8 mouse cellular contexts compared by ENCODE assay signal in genomic region chr9:118041646-118042045, GRCm38 (mm10). TPM values are rescaled to one million over a fixed set of nuclear protein-coding genes. Genes with fewer than 3 reads are reported as not detected.
DNase-seq lines count a peak whose midpoint lies in the region; ATAC-seq and TF ChIP-seq lines count a peak whose summit lies in the region.

No protein-coding gene starts in this region.

- WGBS in embryonic facial prominence, embryonic 10.5 days, result 43% methylated on average over 5 of the region's 5 CpGs
- WGBS in intestine, embryonic 14.5 days, result 18% methylated on average over 5 of the region's 5 CpGs
- WGBS in neural tube, embryonic 13.5 days, result 19% methylated on average over 5 of the region's 5 CpGs

- DNase-seq in left cerebral cortex, adult 2 months (ENCODE audit: extremely low spot score in 1 of 2, low spot score in 2 of 2), result no peak
- no peak for DNase-seq in left cerebral cortex, postnatal 25 days (ENCODE audit: low spot score in 2 of 2)
- DNase-seq in embryonic facial prominence, embryonic 10.5 days (ENCODE audit: low spot score), result no peak
- DNase-seq in intestine, embryonic 14.5 days (ENCODE audit: low spot score), result no peak
- DNase-seq in T-cell, adult 2 months (ENCODE audit: low spot score), result no peak
- no peak for DNase-seq in gastrocnemius, postnatal 25 days

- H3K36me3 ChIP-seq in embryonic facial prominence, embryonic 10.5 days (replicated peaks), result 0 out of 2 replicates have a peak, but pooled peaks cover 4% of the 10 kb centered on the region
- no peaks in the 10 kb centered on the region for H3K36me3 ChIP-seq in intestine, embryonic 14.5 days (ENCODE audit: control insufficient read depth, insufficient read depth, low read length)
- H3K36me3 ChIP-seq in neural tube, embryonic 13.5 days, result no peaks in the 10 kb centered on the region

- H3K4me2 ChIP-seq in intestine, embryonic 14.5 days (ENCODE audit: low read length), result peak overlapping the region; percentile 82
- peak overlapping the region; percentile 87 for H3K4me2 ChIP-seq in neural tube, embryonic 13.5 days

- no peaks in the 10 kb centered on the region for H3K27me3 ChIP-seq in embryonic facial prominence, embryonic 10.5 days (replicated peaks; ENCODE audit: low read depth, poor library complexity, severe bottlenecking)
- no peaks in the 10 kb centered on the region for H3K27me3 ChIP-seq in intestine, embryonic 14.5 days (replicated peaks; ENCODE audit: control insufficient read depth, insufficient read depth, low read length)
- H3K27me3 ChIP-seq in neural tube, embryonic 13.5 days, result no peaks in the 10 kb centered on the region

- H3K9ac ChIP-seq in intestine, embryonic 14.5 days (ENCODE audit: low read length), result peak overlapping the region; percentile 91
- peak overlapping the region; percentile 91 for H3K9ac ChIP-seq in neural tube, embryonic 13.5 days

- no peak overlapping the region for H3K27ac ChIP-seq in left cerebral cortex, adult 2 months
- no peak overlapping the region for H3K27ac ChIP-seq in embryonic facial prominence, embryonic 10.5 days (replicated peaks)
- H3K27ac ChIP-seq in intestine, embryonic 14.5 days (ENCODE audit: low read depth), result no peak overlapping the region
- 0 out of 2 replicates have a peak overlapping the region, but pooled peaks have one; percentile 97 for H3K27ac ChIP-seq in neural tube, embryonic 13.5 days (replicated peaks)

- peak overlapping the region; percentile 78 for H3K4me3 ChIP-seq in left cerebral cortex, adult 2 months
- H3K4me3 ChIP-seq in embryonic facial prominence, embryonic 10.5 days, result peak overlapping the region; percentile 84
- H3K4me3 ChIP-seq in intestine, embryonic 14.5 days (ENCODE audit: low read depth, low read length), result peak overlapping the region; percentile 81
- H3K4me3 ChIP-seq in neural tube, embryonic 13.5 days, result peak overlapping the region; percentile 83

- TF ChIP-seq CTCF in left cerebral cortex, adult 2 months (IDR thresholded peaks at IDR 0.05), result no peak

- H3K9me3 ChIP-seq in embryonic facial prominence, embryonic 10.5 days, result no peaks in the 10 kb centered on the region
- no peaks in the 10 kb centered on the region for H3K9me3 ChIP-seq in intestine, embryonic 14.5 days (ENCODE audit: control insufficient read depth, low read length)
- H3K9me3 ChIP-seq in neural tube, embryonic 13.5 days, result no peaks in the 10 kb centered on the region

- intact Hi-C loops in left cerebral cortex, adult 2 months (cut with DNase I), result loop anchor here (2.0 to 5.0 kb wide), 3 partner anchors 107 to 1614 kb away; no protein-coding TSS in a partner anchor
- intact Hi-C loops in left cerebral cortex, postnatal 25 days (cut with DNase I), result loop anchor here (5.0 kb wide), 2 partner anchors 111 to 466 kb away; partner anchors contain the start of genes Cmc1 and Golga4

- no peak for ATAC-seq in intestine, embryonic 14.5 days (replicated peaks; ENCODE audit: low FRiP score, low TSS enrichment, low read depth)
- ATAC-seq in neural tube, embryonic 13.5 days (ENCODE audit: low read depth), result no peak
- no peak for ATAC-seq in megakaryocyte-erythroid progenitor cell, adult 5-6 weeks (replicated peaks; ENCODE audit: low FRiP score, low TSS enrichment, poor library complexity, severe bottlenecking)

- peaks cover 14% of the 10 kb centered on the region for H3K4me1 ChIP-seq in embryonic facial prominence, embryonic 10.5 days
- peaks cover 17% of the 10 kb centered on the region for H3K4me1 ChIP-seq in intestine, embryonic 14.5 days (replicated peaks; ENCODE audit: control insufficient read depth, insufficient read depth, low read length)
- peaks cover 28% of the 10 kb centered on the region for H3K4me1 ChIP-seq in neural tube, embryonic 13.5 days (replicated peaks)

RNA-seq across cellular contexts. Expression of gene Azi2, which starts 1.3 kb away (rescaled TPM):
- total RNA-seq in left cerebral cortex, adult 2 months (2021), result 10 to 100 TPM; 80.0 to 81.9 TPM
- 10 to 100 TPM; 75.9 to 88.4 TPM for total RNA-seq in left cerebral cortex, postnatal 25 days (2021)
- polyA plus RNA-seq in embryonic facial prominence, embryonic 10.5 days (2016; fragmentation: Nextera tagmentation; extraction: Ambion mirVana), result 56.9 and 58.2 TPM in 2 replicates
- 78.2 and 89.0 TPM in 2 replicates for polyA plus RNA-seq in intestine, embryonic 14.5 days (2014; fragmentation: Nextera tagmentation; extraction: Ambion mirVana)
- 77.5 and 85.3 TPM in 2 replicates for polyA plus RNA-seq in neural tube, embryonic 13.5 days (2015; fragmentation: Nextera tagmentation; extraction: Ambion mirVana)
- 10 to 100 TPM; 28.6 to 31.7 TPM for total RNA-seq in gastrocnemius, postnatal 25 days (2021)
- total RNA-seq in megakaryocyte-erythroid progenitor cell, adult 5-6 weeks (2014; fragmentation: Nextera tagmentation), result 66.4 and 66.9 TPM in 2 replicates
- total RNA-seq in megakaryocyte-erythroid progenitor cell, adult 5-6 weeks (2017), result 59.5 and 87.3 TPM in 2 replicates
